Mouse (Mus musculus) kidney, adult 2 months (tissue): ENCODE results near the gene Chrnb4.

Experiments
- CTCF ChIP-seq: fragments of 200-500 bp; conservative IDR thresholded peaks from 2 replicates; pipeline ENCODE4 v1.5.1; 2011; ENCODE audit warnings: low read depth, mild to moderate bottlenecking, control low read depth, low read length, moderate library complexity, mixed read lengths; ENCODE audit not compliant: insufficient read depth, insufficient read length
- POLR2A ChIP-seq: fragments of 200-500 bp; IDR thresholded peaks from one replicate; pipeline ENCODE4 v1.6.1; 2011; ENCODE audit warnings: low read depth, low read length, control low read depth

- no peak for TF ChIP-seq POLR2A
- no peak for TF ChIP-seq CTCF
Observed at GRCm38 (mm10) chr9:55067260-55067964, 18.8 kb upstream of the Chrnb4 start.
